16 mouse cellular contexts compared by ENCODE assay signal in the genomic region with DNA sequence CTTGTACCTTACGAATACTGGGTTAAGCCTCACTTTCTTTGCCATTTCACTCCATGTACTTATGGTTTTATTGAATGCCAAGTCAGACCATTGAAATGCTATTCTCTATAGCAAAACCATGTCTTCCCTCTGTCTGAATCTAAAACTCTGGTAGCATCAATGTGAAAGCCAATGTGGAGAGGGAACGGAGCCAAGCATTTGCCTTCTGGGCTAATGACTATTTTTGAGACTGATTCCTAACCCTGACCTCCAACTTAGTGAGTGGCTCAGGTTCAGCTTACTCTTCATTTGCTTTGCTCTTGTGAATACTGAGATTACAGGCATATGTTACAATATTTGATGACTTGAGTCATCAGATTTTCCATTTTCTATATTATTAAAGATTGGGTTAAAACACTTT. TPM values are rescaled to one million over a fixed set of nuclear protein-coding genes. Genes with fewer than 3 reads are reported as not detected.
"Had no signal": no experiment of that assay in that cellular context is flagged by ENCODE, and none has a peak within 500 bp of the region (broad histone marks: within the 10 kb centered on the region; RNA-seq: fewer than 3 reads in every experiment).

No protein-coding gene starts in this region.

- ATAC-seq: forebrain, embryonic 13.5 days; forebrain, embryonic 14.5 days; forebrain, embryonic 15.5 days; forebrain, embryonic 16.5 days; forebrain, postnatal 0 days had no signal

- DNase-seq: cerebellum, postnatal 36 days; embryo, embryonic 11 days; forebrain, postnatal 0 days; gastrocnemius, adult 2 months; gastrocnemius, postnatal 10 days; gastrocnemius, postnatal 14 days; gastrocnemius, postnatal 25 days; gastrocnemius, postnatal 36 days; heart, adult 11 months; heart, adult 18-20 months; heart, adult 2 months had no signal

RNA-seq across cellular contexts. Expression of gene Syt1, which starts 23.5 kb away (rescaled TPM):
- polyA plus RNA-seq: erythroblast, embryonic 14.5 days had no signal
